Mouse (Mus musculus) forebrain, postnatal 0 days (tissue): ENCODE measurements at regions not wholly inside any gene's neighbourhood (a gene's known extent, or its start where the extent isn't known, plus 50 kb on each side); places are given as distances from the start of the nearest gene placed in this dataset.

Experiments used
- ATAC-seq: fragments of 200-750 bp; cut with Nextera tagmentation; 2 replicates; pipeline ENCODE4 v1.8.0; 2017; ENCODE audit warnings: mild to moderate bottlenecking, moderate library complexity
- DNase-seq: peaks from one replicate; pipeline ENCODE4 v3.0.0-alpha.2; 2015
- H3K27ac ChIP-seq: fragments of 300-500 bp; sonication (generic); 2 replicates; pipeline ENCODE4 v1.5.1; 2014; ENCODE audit warnings: low read depth, mild to moderate bottlenecking, antibody characterized with exemption, low read length, moderate library complexity, mixed read lengths
- H3K27me3 ChIP-seq: fragments of 300-500 bp; sonication (generic); 2 replicates; pipeline ENCODE4 v1.6.1; 2014; ENCODE audit warnings: mild to moderate bottlenecking, low read length, mixed read lengths; ENCODE audit not compliant: insufficient read depth
- H3K36me3 ChIP-seq: fragments of 300-500 bp; sonication (generic); 2 replicates; pipeline ENCODE4 v1.6.1; 2014; ENCODE audit warnings: mild to moderate bottlenecking, moderate library complexity; ENCODE audit not compliant: insufficient read depth
- H3K4me1 ChIP-seq: fragments of 300-500 bp; sonication (generic); 2 replicates; pipeline ENCODE4 v1.6.1; 2014; ENCODE audit warnings: antibody characterized with exemption; ENCODE audit not compliant: insufficient read depth
- H3K4me2 ChIP-seq: fragments of 300-500 bp; sonication (generic); 2 replicates; pipeline ENCODE4 v1.6.1; 2014; ENCODE audit warnings: low read depth, mild to moderate bottlenecking, moderate library complexity
- H3K4me3 ChIP-seq: fragments of 300-500 bp; sonication (generic); 2 replicates; pipeline ENCODE4 v1.5.1; 2014; ENCODE audit warnings: low read depth, low read length, mixed read lengths
- H3K9ac ChIP-seq: fragments of 300-500 bp; sonication (generic); 2 replicates; pipeline ENCODE4 v1.6.1; 2014; ENCODE audit warnings: mild to moderate bottlenecking
- H3K9me3 ChIP-seq: fragments of 300-500 bp; sonication (generic); 2 replicates; pipeline ENCODE4 v1.6.1; 2016; ENCODE audit warnings: low read length
- CTCF ChIP-seq: sonication (generic); IDR thresholded peaks from 2 replicates; pipeline ENCODE4 v1.5.1; 2016; ENCODE audit warnings: antibody characterized with exemption, control low read depth, low read depth
- WGBS: fragments of 180-500 bp; shearing (Covaris S2); extraction: QIAGEN DNeasy Blood & Tissue Kit; methylation state at CpG from one replicate; pipeline ENCODE4 v1.1.7; 2014; 5-methylcytosine and 5-hydroxymethylcytosine counted together

- Histone ChIP-seq H3K4me2 (no peak overlapping the region), H3K9ac (no peak overlapping the region), H3K4me1 (no peaks in the 10 kb centered on the region), H3K27me3 (no peaks in the 10 kb centered on the region), H3K27ac (no peak overlapping the region), H3K4me3 (no peak overlapping the region), H3K36me3 (no peaks in the 10 kb centered on the region), H3K9me3 (no peaks in the 10 kb centered on the region)
- TF ChIP-seq CTCF = no peak
- DNase-seq = no peak
- WGBS = 59% methylated on average over 7 of the region's 7 CpGs
- no peak for ATAC-seq
These were observed 276.1 kb upstream of the Jarid2 start for GRCm38 (mm10) chr13:44453131-44453530.

- Histone ChIP-seq H3K36me3 (no peaks in the 10 kb centered on the region), H3K27ac (no peak overlapping the region), H3K4me3 (no peak overlapping the region), H3K4me2 (no peak overlapping the region), H3K9ac (no peak overlapping the region), H3K9me3 (no peaks in the 10 kb centered on the region), H3K4me1 (no peaks in the 10 kb centered on the region), H3K27me3 (no peaks in the 10 kb centered on the region)
- DNase-seq = no peak
- WGBS = 46% methylated on average over 9 of the region's 9 CpGs
- TF ChIP-seq CTCF = no peak
- ATAC-seq = no peak
These were observed 275.1 kb upstream of the Jarid2 start for GRCm38 (mm10) chr13:44454136-44454535.

- Histone ChIP-seq H3K9me3 (no peaks in the 10 kb centered on the region), H3K9ac (no peak overlapping the region), H3K27ac (no peak overlapping the region), H3K27me3 (no peaks in the 10 kb centered on the region), H3K4me1 (no peaks in the 10 kb centered on the region), H3K36me3 (no peaks in the 10 kb centered on the region), H3K4me2 (no peak overlapping the region), H3K4me3 (no peak overlapping the region)
- TF ChIP-seq CTCF = no peak
- WGBS = 80% methylated on average over 5 of the region's 5 CpGs
- ATAC-seq (no peak), DNase-seq (no peak)
These were observed 274.1 kb upstream of the Jarid2 start for GRCm38 (mm10) chr13:44455193-44455592.

GRCm38 (mm10) chr13:44458744-44459143 is 270.5 kb upstream of the Jarid2 start:
- no peaks in the 10 kb centered on the region for H3K9me3 ChIP-seq
- H3K4me2 ChIP-seq = no peak overlapping the region
- no peak overlapping the region for H3K9ac ChIP-seq
- H3K36me3 ChIP-seq = no peaks in the 10 kb centered on the region
- no peaks in the 10 kb centered on the region for H3K27me3 ChIP-seq
- H3K4me3 ChIP-seq = no peak overlapping the region
- H3K27ac ChIP-seq = no peak overlapping the region
- TF ChIP-seq CTCF = no peak
- 26% methylated on average over 3 of the region's 3 CpGs for WGBS
- DNase-seq = no peak
- H3K4me1 ChIP-seq = no peaks in the 10 kb centered on the region
- ATAC-seq = no peak

GRCm38 (mm10) chr13:44459148-44459547 is 270.1 kb upstream of the Jarid2 start:
- DNase-seq = no peak
- WGBS = 14% methylated on average over 4 of the region's 4 CpGs
- Histone ChIP-seq H3K36me3 (no peaks in the 10 kb centered on the region), H3K9me3 (no peaks in the 10 kb centered on the region), H3K4me3 (no peak overlapping the region), H3K9ac (no peak overlapping the region), H3K4me2 (no peak overlapping the region), H3K4me1 (no peaks in the 10 kb centered on the region), H3K27ac (no peak overlapping the region), H3K27me3 (no peaks in the 10 kb centered on the region)
- ATAC-seq = no peak
- TF ChIP-seq CTCF = no peak

- no peak overlapping the region for H3K4me2 ChIP-seq
- no peaks in the 10 kb centered on the region for H3K36me3 ChIP-seq
- no peaks in the 10 kb centered on the region for H3K4me1 ChIP-seq
- TF ChIP-seq CTCF = no peak
- H3K9ac ChIP-seq = no peak overlapping the region
- no peaks in the 10 kb centered on the region for H3K27me3 ChIP-seq
- 96% methylated on average over 4 of the region's 4 CpGs for WGBS
- H3K27ac ChIP-seq = no peak overlapping the region
- H3K4me3 ChIP-seq = no peak overlapping the region
- ATAC-seq = no peak
- no peak for DNase-seq
- no peaks in the 10 kb centered on the region for H3K9me3 ChIP-seq
These were observed 265.6 kb upstream of the Jarid2 start for GRCm38 (mm10) chr13:44463675-44464074.

GRCm38 (mm10) chr13:44465567-44465966 is 263.7 kb upstream of the Jarid2 start:
- no peak for ATAC-seq
- H3K9me3 ChIP-seq = no peaks in the 10 kb centered on the region

More at GRCm38 (mm10) chr13:44465567-44465966, 263.7 kb upstream of the Jarid2 start:
- no peak overlapping the region for H3K9ac ChIP-seq
- no peak for DNase-seq
- no peak for TF ChIP-seq CTCF
- 89% methylated on average over 7 of the region's 7 CpGs for WGBS
- H3K4me1 ChIP-seq = no peaks in the 10 kb centered on the region
- no peaks in the 10 kb centered on the region for H3K36me3 ChIP-seq
- no peak overlapping the region for H3K4me2 ChIP-seq
- H3K27ac ChIP-seq = no peak overlapping the region
- H3K27me3 ChIP-seq = no peaks in the 10 kb centered on the region
- no peak overlapping the region for H3K4me3 ChIP-seq
